Mouse (Mus musculus) bone marrow macrophage, adult 2 months (primary cell): ENCODE results near the gene Rnh1.

Source experiments
- CTCF ChIP-seq: IDR thresholded peaks from 2 replicates; pipeline ENCODE4 v1.5.1; 2012; ENCODE audit warnings: low read depth, mild to moderate bottlenecking, low read length, moderate library complexity
- POLR2A ChIP-seq: IDR thresholded peaks from 2 replicates; pipeline ENCODE4 v1.6.1; 2012; ENCODE audit warnings: mild to moderate bottlenecking, low read depth, low read length, borderline replicate concordance

- TF ChIP-seq CTCF: no peak
- TF ChIP-seq POLR2A: no peak
Measured at GRCm38 (mm10) chr7:141173323-141173850, 730 bp upstream of the Rnh1 start.
